Mouse (Mus musculus) liver, embryonic 18 days (tissue): ENCODE measurements around the gene Tgtp1. TPM values are rescaled to one million over a fixed set of nuclear protein-coding genes. Genes with fewer than 3 reads are reported as not detected.

Experiments used
- polyA plus RNA-seq: library from polyadenylated mRNA; depleted of rRNA; stranded (reverse); fragments of >200 nt; gene quantifications from 2 replicates; pipeline ENCODE4 v1.2.3, GENCODE M21; 2012; rRNA removed

The Tgtp1 gene
- polyA plus RNA-seq, result 9.5 and 11.9 TPM in 2 replicates

DNA sequence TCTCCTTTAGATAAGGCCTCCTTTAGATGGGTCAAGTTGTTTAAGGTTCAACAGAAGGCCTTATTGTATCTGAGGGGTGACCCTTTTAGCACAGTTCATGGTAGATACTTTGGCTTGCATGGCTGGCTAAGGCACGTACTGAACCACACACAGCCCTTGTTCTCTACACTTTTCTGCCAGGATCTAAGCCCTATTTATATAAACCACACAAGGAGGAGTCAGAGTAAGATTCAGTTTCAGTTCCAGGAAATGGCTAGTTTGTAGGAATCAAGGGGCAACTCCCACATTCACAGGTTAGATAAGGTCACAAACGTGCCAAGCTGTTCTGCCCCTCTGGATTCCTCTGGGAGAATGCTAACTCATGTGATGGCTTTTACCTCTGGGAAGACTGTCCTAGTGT lies at the start of gene Tgtp1:
Gene Tgtp1, minus strand, starts transcription at position 155 of the 400 bp plus-strand sequence.

DNA sequence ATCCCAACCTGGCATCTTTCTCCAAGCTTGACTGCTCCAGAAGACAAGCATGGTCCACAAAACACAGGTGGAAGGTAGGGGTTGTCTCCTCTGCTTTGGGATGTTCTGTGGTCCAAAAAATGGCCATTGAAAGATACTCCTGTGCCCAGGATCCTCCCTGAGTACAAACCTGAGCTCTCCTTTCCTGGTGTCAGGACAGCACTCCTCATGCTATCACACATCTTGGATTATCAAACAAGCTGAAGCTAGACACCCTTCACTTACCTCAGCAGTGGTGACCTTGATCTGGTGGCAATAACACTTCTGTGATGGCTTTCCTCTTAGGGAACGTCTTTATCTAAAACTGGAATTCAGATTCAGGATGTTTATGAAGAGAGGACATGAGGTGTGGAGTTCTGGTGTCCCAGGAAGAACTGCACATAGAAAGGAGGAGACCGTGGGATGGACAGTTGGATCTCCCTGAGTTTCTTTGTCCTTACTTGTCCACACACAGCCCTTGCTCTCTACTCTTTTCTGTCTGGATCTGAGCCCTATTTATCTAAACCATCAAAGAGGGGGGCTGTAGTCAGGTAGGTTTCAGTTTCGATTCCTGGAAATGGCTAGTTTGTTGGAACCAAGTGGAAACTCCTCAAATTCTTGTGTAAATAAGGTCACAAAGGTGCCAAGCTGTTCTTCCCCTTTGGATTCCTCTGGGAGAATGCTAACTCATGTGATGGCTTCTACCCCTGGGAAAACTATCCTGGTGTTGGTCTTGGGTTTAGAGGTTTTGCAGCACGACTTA lies 2.0 kb downstream of the Tgtp1 start, which contains the start of gene Gm12185:
Gene Gm12185, minus strand, starts transcription at position 487 of the 781 bp plus-strand sequence.

DNA sequence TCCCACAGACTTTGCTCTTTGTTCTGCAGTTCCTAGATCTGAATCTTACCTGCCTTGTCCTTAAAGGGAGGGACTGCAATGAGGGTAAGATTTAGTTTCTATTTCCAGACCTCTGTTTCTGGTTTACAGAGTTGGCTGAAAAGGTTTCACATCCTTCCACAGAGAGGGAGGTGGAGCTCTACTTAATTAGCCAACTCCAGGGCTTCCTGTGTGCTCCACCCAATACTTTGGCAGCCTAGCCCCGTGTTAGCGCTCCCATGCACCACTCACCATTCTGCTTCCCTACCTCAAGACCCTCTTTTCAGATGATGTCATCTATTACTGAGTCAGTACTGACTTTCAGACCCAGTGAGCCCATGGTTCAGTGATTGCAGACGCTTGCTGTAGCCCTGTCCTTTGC lies 14.7 kb downstream of the Tgtp1 start, which contains the start of gene 9930111J21Rik1:
Gene 9930111J21Rik1, minus strand, starts transcription at position 148 of the 400 bp plus-strand sequence.

DNA sequence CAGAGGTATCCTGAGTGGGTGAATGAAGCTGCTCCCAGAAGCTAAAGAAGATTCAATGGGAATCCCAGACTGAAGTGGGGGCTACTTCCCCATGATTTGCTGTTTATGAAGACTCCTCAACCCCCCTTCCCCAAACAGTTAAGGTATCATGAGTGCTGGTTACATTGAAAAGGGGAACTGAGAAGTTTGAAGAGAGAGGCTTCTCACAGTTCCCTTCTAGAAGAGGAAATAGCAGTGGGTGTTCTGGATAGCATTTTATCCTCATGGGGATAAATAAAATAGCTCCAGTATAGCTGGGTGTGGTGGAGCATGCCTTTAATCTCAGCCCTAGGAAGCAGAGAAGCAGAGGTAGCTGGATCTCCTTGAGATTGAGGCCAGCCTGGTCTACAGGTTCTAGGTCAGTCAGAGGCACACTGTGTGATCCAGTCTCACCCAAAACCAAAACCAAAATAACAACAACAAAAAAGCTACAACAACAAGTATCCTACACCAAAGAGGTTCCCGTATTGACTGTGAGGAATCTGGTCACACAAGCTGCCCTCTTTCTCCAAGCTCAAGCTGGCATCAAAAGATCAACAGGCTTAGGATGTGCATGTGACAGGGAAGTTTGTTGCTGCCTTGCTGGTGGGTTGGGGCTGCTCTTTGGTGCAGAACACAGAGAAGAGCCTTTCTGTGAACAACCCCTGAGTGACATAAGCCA lies 15.6 kb downstream of the Tgtp1 start, which contains the start of gene Olfr56:
Gene Olfr56, plus strand, starts transcription at position 650 of the 700 bp plus-strand sequence.

DNA sequence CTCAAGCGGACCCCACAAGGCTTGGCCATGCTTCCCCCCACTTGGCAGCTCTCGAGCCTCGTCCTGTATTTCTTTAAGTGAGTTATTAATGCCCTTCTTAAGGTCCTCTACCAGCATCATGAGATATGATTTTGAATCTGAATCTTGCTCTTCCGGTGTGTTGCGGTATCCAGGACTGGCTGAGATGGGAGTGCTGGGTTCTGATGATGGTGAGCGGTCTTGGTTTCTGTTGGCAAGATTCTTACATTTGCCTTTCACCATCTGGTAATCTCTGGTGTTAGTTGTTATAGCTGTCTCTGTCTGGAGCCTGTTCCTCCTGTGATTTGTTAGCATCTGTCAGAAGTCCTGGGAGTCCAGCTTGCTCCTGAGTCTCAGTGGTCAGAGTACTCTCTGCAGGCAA lies 47.9 kb downstream of the Tgtp1 start, which contains the start of gene Psme2b:
Gene Psme2b, minus strand, starts transcription at position 101 of the 400 bp plus-strand sequence.

Other genes starting within 250 kb of the Tgtp1 start
- 1,065 and 1,125 TPM in 2 replicates for gene Rack1, start 193.8 kb downstream of the Tgtp1 start, polyA plus RNA-seq
- gene Trim41, start 176.8 kb downstream of the Tgtp1 start, polyA plus RNA-seq, result 9.0 and 11.4 TPM in 2 replicates
- 0.88 and 0.94 TPM in 2 replicates for gene Trim7, start 168.0 kb downstream of the Tgtp1 start, polyA plus RNA-seq
- 7.7 and 8.0 TPM in 2 replicates for gene Gm12184, start 167.5 kb downstream of the Tgtp1 start, polyA plus RNA-seq
- gene Irgm1, start 122.5 kb downstream of the Tgtp1 start, polyA plus RNA-seq, result 35.4 and 48.5 TPM in 2 replicates
- gene Gm5431, start 92.0 kb downstream of the Tgtp1 start, polyA plus RNA-seq, result 0.96 and 0.99 TPM in 2 replicates
- gene Psme2b, start 48.0 kb downstream of the Tgtp1 start, polyA plus RNA-seq, result 2.2 and 2.8 TPM in 2 replicates
- gene Olfr56, start 15.3 kb downstream of the Tgtp1 start, polyA plus RNA-seq, result 0.42 TPM in 2 replicates
- gene 9930111J21Rik1, start 14.8 kb downstream of the Tgtp1 start, polyA plus RNA-seq, result 0.67 and 0.99 TPM in 2 replicates
- gene Gm12185, start 1.9 kb downstream of the Tgtp1 start, polyA plus RNA-seq, result 0.16 and 0.17 TPM in 2 replicates
- 1.9 TPM in 2 replicates for gene 9930111J21Rik2, start 57.1 kb upstream of the Tgtp1 start, polyA plus RNA-seq
- 1.8 and 5.0 TPM in 2 replicates for gene Tgtp2, start 70.0 kb upstream of the Tgtp1 start, polyA plus RNA-seq
- 17.6 and 25.6 TPM in 2 replicates for gene Ifi47, start 82.4 kb upstream of the Tgtp1 start, polyA plus RNA-seq
- gene Olfr1396, start 120.7 kb upstream of the Tgtp1 start, polyA plus RNA-seq, result 0.02 TPM in 1 of 2 replicates, not detected in the other
- not detected in 2 replicates for gene Olfr1395, start 148.1 kb upstream of the Tgtp1 start, polyA plus RNA-seq
- gene Olfr1394, start 160.2 kb upstream of the Tgtp1 start, polyA plus RNA-seq, result not detected in 2 replicates
- gene Btnl9, start 193.0 kb upstream of the Tgtp1 start, polyA plus RNA-seq, result 1.4 TPM in 2 replicates
- 5.3 and 5.4 TPM in 2 replicates for gene Zfp62, start 209.1 kb upstream of the Tgtp1 start, polyA plus RNA-seq